Mouse (Mus musculus): ENCODE measurements around the gene Pkn3. TPM values are rescaled to one million over a fixed set of nuclear protein-coding genes. Genes with fewer than 3 reads are reported as not detected.

The Pkn3 gene
- polyA plus RNA-seq, 1 experiment, result 4.3 TPM

DNA sequence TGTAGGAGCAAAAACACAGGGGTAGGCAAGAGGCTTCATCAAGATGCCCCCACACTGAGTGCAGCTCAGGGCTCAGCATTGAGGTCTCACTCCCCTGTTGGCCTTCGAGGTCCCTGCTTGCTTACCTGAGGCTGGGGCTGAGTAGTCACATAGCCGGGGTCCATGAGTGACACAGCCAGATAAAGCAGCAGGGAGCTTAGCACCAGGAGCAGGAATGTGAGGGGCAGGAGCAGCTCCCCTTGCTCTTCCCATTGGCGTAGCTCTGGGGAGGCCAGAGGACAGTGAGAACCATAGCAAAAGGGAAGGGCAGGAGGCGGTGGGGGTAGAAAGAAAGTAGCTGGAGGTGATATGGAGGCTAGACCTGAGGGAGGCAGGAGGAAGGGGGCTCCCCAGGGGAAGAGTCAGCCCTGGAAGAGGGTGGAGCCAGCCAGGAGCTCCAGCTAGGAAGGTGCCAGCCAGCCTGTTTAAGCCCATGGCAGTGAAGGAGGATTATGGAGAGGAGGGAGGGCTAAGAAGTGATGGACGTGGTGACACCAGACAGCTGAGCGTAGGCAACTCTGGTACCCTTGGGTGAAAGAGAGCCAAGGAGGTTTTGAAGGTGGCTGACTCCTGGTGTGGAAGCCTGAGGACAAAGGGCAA lies 14.9 kb downstream of the Pkn3 start:
- Histone ChIP-seq H3K79me2 (ENCODE audit: control insufficient read depth, insufficient read depth) (peaks cover 11% of the 10 kb centered on the region), H3K36me3 (ENCODE audit: control insufficient read depth, insufficient read depth) (no peaks in the 10 kb centered on the region), H3K4me2 (ENCODE audit: low read depth) (peak overlapping the region; percentile 80), H3ac (ENCODE audit: control insufficient read depth, insufficient read length) (no peak overlapping the region), H3K4me3 (peak overlapping the region; percentile 46), H3K27me3 (ENCODE audit: control insufficient read depth, insufficient read depth, insufficient read length) (no peaks in the 10 kb centered on the region)
- TF ChIP-seq REST (IDR thresholded peaks at IDR 0.05; ENCODE audit: insufficient read depth, insufficient read length), result no peak
- no peak for TF ChIP-seq TCF3 (IDR thresholded peaks at IDR 0.05; ENCODE audit: insufficient read length, low read depth)
- no peak for TF ChIP-seq SRF (IDR thresholded peaks at IDR 0.05; ENCODE audit: control insufficient read depth, insufficient read length, low read depth)
- no peak for TF ChIP-seq MYOD1 (IDR thresholded peaks at IDR 0.05; ENCODE audit: control insufficient read depth in 1 of 3, insufficient read length in 2 of 3, low read depth in 2 of 3)
- no peak for TF ChIP-seq POLR2AphosphoS2 (IDR thresholded peaks at IDR 0.05; ENCODE audit: insufficient read length, low read depth)
- TF ChIP-seq USF1 (IDR thresholded peaks at IDR 0.05; ENCODE audit: low read depth), result no peak
- TF ChIP-seq MYOG (IDR thresholded peaks at IDR 0.05; ENCODE audit: control insufficient read depth in 1 of 3, insufficient read depth in 1 of 3, insufficient read length in 2 of 3, low read depth in 2 of 3), result no peak
- no peak for TF ChIP-seq TCF12 (IDR thresholded peaks at IDR 0.05; ENCODE audit: insufficient read depth, poor library complexity, severe bottlenecking)
- no peak for TF ChIP-seq POLR2A (IDR thresholded peaks at IDR 0.05; ENCODE audit: insufficient read length, low read depth)
- no peak for TF ChIP-seq CEBPB (IDR thresholded peaks at IDR 0.05; ENCODE audit: insufficient read depth, poor library complexity, severe bottlenecking)
- TF ChIP-seq E2F4 (IDR thresholded peaks at IDR 0.05; ENCODE audit: insufficient read depth), result no peak
- no peak for TF ChIP-seq MAX (IDR thresholded peaks at IDR 0.05; ENCODE audit: low read depth)

DNA sequence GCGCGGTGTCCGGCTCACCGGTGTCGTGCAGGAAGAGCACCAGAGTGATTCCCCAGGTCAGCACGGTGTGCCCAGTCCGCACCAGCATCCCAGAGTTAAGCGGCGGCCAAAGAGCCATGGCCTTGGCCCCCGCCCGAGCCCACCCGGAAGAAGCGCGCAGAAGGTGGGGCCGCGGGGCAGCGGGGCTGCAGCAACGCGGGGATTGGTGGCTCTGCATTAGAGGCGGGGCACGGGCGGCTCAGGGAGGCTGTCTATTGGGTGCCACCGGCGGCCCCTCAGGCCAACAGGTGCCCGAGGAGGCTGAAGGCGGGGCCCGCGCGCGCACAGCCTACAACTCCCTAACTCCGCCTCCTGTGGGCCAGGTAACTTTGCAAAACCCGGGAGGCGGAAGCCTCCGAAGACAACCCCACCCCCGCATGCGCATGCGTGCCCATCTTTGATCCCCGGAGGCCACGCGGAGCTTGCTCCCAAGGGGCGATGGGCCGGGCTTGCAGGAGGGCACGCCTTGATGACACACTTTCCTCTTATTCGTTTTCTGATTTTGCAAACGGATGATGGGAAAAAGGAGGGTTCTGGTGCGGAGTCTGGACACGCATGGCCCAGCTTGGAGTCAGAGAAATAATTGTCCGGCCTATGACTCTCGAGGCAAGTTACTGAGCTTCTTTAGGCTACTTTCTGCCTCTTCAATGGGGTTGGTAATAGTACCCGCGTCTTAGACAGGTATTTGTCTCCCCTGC lies 16.2 kb downstream of the Pkn3 start, which contains the start of gene Zdhhc12:
Zdhhc12 (minus strand) TSS at position 178 of the 737 bp plus-strand sequence.
- H3K79me2 ChIP-seq (ENCODE audit: control insufficient read depth, insufficient read depth), result peaks cover 11% of the 10 kb centered on the region
- no peaks in the 10 kb centered on the region for H3K36me3 ChIP-seq (ENCODE audit: control insufficient read depth, insufficient read depth)
- H3ac ChIP-seq (ENCODE audit: control insufficient read depth, insufficient read length), result peak within 1 kb of the TSS; percentile 56
- TF ChIP-seq POLR2AphosphoS2 (IDR thresholded peaks at IDR 0.05; ENCODE audit: insufficient read length, low read depth) (peak; percentile 49), POLR2A (IDR thresholded peaks at IDR 0.05; ENCODE audit: insufficient read length, low read depth) (peak; percentile 54), MYOG (IDR thresholded peaks at IDR 0.05; ENCODE audit: control insufficient read depth in 1 of 3, insufficient read depth in 1 of 3, insufficient read length in 2 of 3, low read depth in 2 of 3) (peak in 1 of 3 experiments; percentile 20), MYOD1 (IDR thresholded peaks at IDR 0.05; ENCODE audit: control insufficient read depth in 1 of 3, insufficient read length in 2 of 3, low read depth in 2 of 3) (peak in 1 of 3 experiments; percentile 48), USF1 (IDR thresholded peaks at IDR 0.05; ENCODE audit: low read depth) (no peak)
- peak within 1 kb of the TSS; percentile 80 for H3K4me2 ChIP-seq (ENCODE audit: low read depth)
- peak within 1 kb of the TSS; percentile 46 for H3K4me3 ChIP-seq
- H3K27me3 ChIP-seq (ENCODE audit: control insufficient read depth, insufficient read depth, insufficient read length), result no peaks in the 10 kb centered on the region

DNA sequence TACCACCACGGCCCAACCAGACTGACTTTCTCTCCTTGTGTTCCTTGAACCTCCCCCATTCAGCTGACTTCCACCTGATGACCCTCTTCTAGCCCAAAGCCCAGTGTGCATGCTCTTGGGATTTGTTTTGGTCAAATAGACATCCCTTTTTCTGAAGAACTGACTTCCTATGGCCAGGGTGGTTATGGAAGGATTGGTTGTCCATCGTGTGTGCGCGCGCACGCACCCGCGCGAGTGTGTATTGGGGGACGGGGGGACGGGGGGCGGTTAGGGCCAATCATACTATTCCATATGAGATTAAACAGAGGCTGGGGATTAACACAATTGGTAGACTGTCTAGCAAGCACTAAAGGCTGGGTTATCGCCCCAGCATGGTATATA lies 16.7 kb downstream of the Pkn3 start:
- peaks cover 11% of the 10 kb centered on the region for H3K79me2 ChIP-seq (ENCODE audit: control insufficient read depth, insufficient read depth)
- TF ChIP-seq USF1 (IDR thresholded peaks at IDR 0.05; ENCODE audit: low read depth) (no peak), POLR2A (IDR thresholded peaks at IDR 0.05; ENCODE audit: insufficient read length, low read depth) (no peak), MYOD1 (IDR thresholded peaks at IDR 0.05; ENCODE audit: control insufficient read depth in 1 of 3, insufficient read length in 2 of 3, low read depth in 2 of 3) (no peak), POLR2AphosphoS2 (IDR thresholded peaks at IDR 0.05; ENCODE audit: insufficient read length, low read depth) (no peak), MAX (IDR thresholded peaks at IDR 0.05; ENCODE audit: low read depth) (no peak), CEBPB (IDR thresholded peaks at IDR 0.05; ENCODE audit: insufficient read depth, poor library complexity, severe bottlenecking) (no peak), MYOG (IDR thresholded peaks at IDR 0.05; ENCODE audit: control insufficient read depth in 1 of 3, insufficient read depth in 1 of 3, insufficient read length in 2 of 3, low read depth in 2 of 3) (no peak), E2F4 (IDR thresholded peaks at IDR 0.05; ENCODE audit: insufficient read depth) (no peak), TCF3 (IDR thresholded peaks at IDR 0.05; ENCODE audit: insufficient read length, low read depth) (no peak), REST (IDR thresholded peaks at IDR 0.05; ENCODE audit: insufficient read depth, insufficient read length) (no peak), TCF12 (IDR thresholded peaks at IDR 0.05; ENCODE audit: insufficient read depth, poor library complexity, severe bottlenecking) (no peak), SRF (IDR thresholded peaks at IDR 0.05; ENCODE audit: control insufficient read depth, insufficient read length, low read depth) (no peak)
- H3ac ChIP-seq (ENCODE audit: control insufficient read depth, insufficient read length), result peak overlapping the region; percentile 56
- H3K4me3 ChIP-seq, result peak overlapping the region; percentile 46
- H3K4me2 ChIP-seq (ENCODE audit: low read depth), result peak overlapping the region; percentile 76
- no peaks in the 10 kb centered on the region for H3K27me3 ChIP-seq (ENCODE audit: control insufficient read depth, insufficient read depth, insufficient read length)
- H3K36me3 ChIP-seq (ENCODE audit: control insufficient read depth, insufficient read depth), result no peaks in the 10 kb centered on the region

DNA sequence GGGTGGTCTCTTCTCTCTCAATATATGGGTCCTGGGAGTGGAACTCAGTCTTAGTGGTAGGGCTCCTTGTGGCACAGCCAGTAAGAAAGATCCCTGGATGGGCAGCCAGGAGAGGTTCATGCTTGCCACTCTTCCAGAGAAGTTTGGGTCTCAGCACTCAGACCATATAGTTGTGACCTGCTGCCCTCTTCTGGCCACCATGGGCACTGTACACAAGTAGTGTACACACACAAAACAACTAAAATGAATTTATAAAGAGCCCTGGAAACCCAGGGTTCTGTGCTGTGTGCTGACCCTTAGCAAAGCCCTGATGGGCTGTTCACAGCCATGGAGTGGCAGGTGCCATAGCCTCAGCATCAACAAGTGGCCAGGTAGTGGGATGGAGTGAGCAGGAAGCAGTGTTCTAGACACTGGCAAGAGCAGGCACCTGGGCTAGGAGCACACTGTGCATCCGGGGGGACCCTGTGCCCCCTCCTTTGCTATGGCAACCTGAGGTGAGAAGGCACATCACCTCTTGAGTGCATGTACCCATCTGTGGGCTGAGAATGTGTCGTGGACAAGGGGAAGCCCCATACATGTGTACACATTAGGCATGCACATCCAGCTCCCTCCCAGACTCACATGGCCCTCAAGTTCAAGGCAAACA lies 18.5 kb downstream of the Pkn3 start:
- H3K79me2 ChIP-seq (ENCODE audit: control insufficient read depth, insufficient read depth), result peaks cover 11% of the 10 kb centered on the region
- H3K4me2 ChIP-seq (ENCODE audit: low read depth), result no peak overlapping the region
- no peaks in the 10 kb centered on the region for H3K27me3 ChIP-seq (ENCODE audit: control insufficient read depth, insufficient read depth, insufficient read length)
- TF ChIP-seq MYOD1 (IDR thresholded peaks at IDR 0.05; ENCODE audit: control insufficient read depth in 1 of 3, insufficient read length in 2 of 3, low read depth in 2 of 3), result no peak
- TF ChIP-seq TCF12 (IDR thresholded peaks at IDR 0.05; ENCODE audit: insufficient read depth, poor library complexity, severe bottlenecking), result no peak
- TF ChIP-seq POLR2AphosphoS2 (IDR thresholded peaks at IDR 0.05; ENCODE audit: insufficient read length, low read depth), result peak; percentile 20
- no peak for TF ChIP-seq MYOG (IDR thresholded peaks at IDR 0.05; ENCODE audit: control insufficient read depth in 1 of 3, insufficient read depth in 1 of 3, insufficient read length in 2 of 3, low read depth in 2 of 3)
- peak overlapping the region; percentile 46 for H3K4me3 ChIP-seq
- H3K36me3 ChIP-seq (ENCODE audit: control insufficient read depth, insufficient read depth), result no peaks in the 10 kb centered on the region
- H3ac ChIP-seq (ENCODE audit: control insufficient read depth, insufficient read length), result no peak overlapping the region
